Mouse (Mus musculus) stomach, embryonic 14.5 days (tissue): Measurements from ENCODE around the gene Scfd2. TPM values are rescaled to one million over a fixed set of nuclear protein-coding genes. Genes with fewer than 3 reads are reported as not detected.

Experiments
- ATAC-seq: fragments of 200-750 bp; cut with Nextera tagmentation; 2 replicates; pipeline ENCODE4 v1.8.0; 2017; ENCODE audit warnings: low read depth, moderate TSS enrichment; ENCODE audit not compliant: insufficient number of reproducible peaks, insufficient read depth, low FRiP score
- H3K27ac ChIP-seq: fragments of 300-500 bp; sonication (generic); 2 replicates; pipeline ENCODE4 v1.5.1; 2014; ENCODE audit warnings: mild to moderate bottlenecking, low read length, moderate library complexity, mixed read lengths
- H3K27me3 ChIP-seq: fragments of 300-500 bp; sonication (generic); 2 replicates; pipeline ENCODE4 v1.6.1; 2014; ENCODE audit warnings: low read length, control low read depth, mixed read lengths; ENCODE audit not compliant: control insufficient read depth, insufficient read depth
- H3K36me3 ChIP-seq: fragments of 300-500 bp; sonication (generic); 2 replicates; pipeline ENCODE4 v1.6.1; 2014; ENCODE audit warnings: mild to moderate bottlenecking, control low read depth, low read length, moderate library complexity, mixed read lengths; ENCODE audit not compliant: control insufficient read depth, insufficient read depth
- H3K4me1 ChIP-seq: fragments of 300-500 bp; sonication (generic); 2 replicates; pipeline ENCODE4 v1.6.1; 2014; ENCODE audit warnings: low read length, control low read depth, mixed read lengths; ENCODE audit not compliant: control insufficient read depth, insufficient read depth
- H3K4me2 ChIP-seq: fragments of 300-500 bp; sonication (generic); replicated peaks from 2 replicates; pipeline ENCODE4 v1.6.1; 2014; ENCODE audit warnings: low read depth, low read length, control low read depth
- H3K4me3 ChIP-seq: fragments of 300-500 bp; sonication (generic); 2 replicates; pipeline ENCODE4 v1.5.1; 2014; ENCODE audit warnings: low read depth, low read length, control low read depth
- H3K9ac ChIP-seq: fragments of 300-500 bp; sonication (generic); replicated peaks from 2 replicates; pipeline ENCODE4 v1.6.1; 2014; ENCODE audit warnings: low read depth, mild to moderate bottlenecking, control low read depth, low read length, moderate library complexity, mixed read lengths
- H3K9me3 ChIP-seq: fragments of 300-500 bp; sonication (generic); 2 replicates; pipeline ENCODE4 v1.6.1; 2016; ENCODE audit warnings: low read depth, low read length, control low read depth; ENCODE audit not compliant: control insufficient read depth
- WGBS: fragments of 180-500 bp; shearing (Covaris S2); extraction: QIAGEN DNeasy Blood & Tissue Kit; methylation state at CpG from one replicate; pipeline ENCODE4 v1.1.7; 2014; 5-methylcytosine and 5-hydroxymethylcytosine counted together
- polyA plus RNA-seq: library from polyadenylated mRNA; unstranded; fragments of >200 nt; fragmentation: Nextera tagmentation; extraction: Ambion mirVana; gene quantifications from 2 replicates; pipeline ENCODE4 v1.2.1, GENCODE M21; 2014

The Scfd2 gene
- polyA plus RNA-seq, 1 experiment from 2014 or later, result 15.0 TPM

GRCm38 (mm10) chr5:74404887-74405286 is 126.7 kb downstream of the Scfd2 start:
- H3K27me3 ChIP-seq, result no peaks in the 10 kb centered on the region
- H3K36me3 ChIP-seq, result no peaks in the 10 kb centered on the region
- H3K4me2 ChIP-seq, result no peak overlapping the region
- H3K9me3 ChIP-seq, result no peaks in the 10 kb centered on the region
- H3K4me1 ChIP-seq, result no peaks in the 10 kb centered on the region
- WGBS, result 82% methylated on average over 4 of the region's 5 CpGs
- H3K27ac ChIP-seq, result no peak overlapping the region
- no peak overlapping the region for H3K4me3 ChIP-seq
- H3K9ac ChIP-seq, result no peak overlapping the region
- ATAC-seq, result no peak

GRCm38 (mm10) chr5:74404083-74404482 is 127.5 kb downstream of the Scfd2 start:
- Histone ChIP-seq H3K4me3 (no peak overlapping the region), H3K4me2 (no peak overlapping the region), H3K36me3 (no peaks in the 10 kb centered on the region), H3K9ac (no peak overlapping the region), H3K27me3 (no peaks in the 10 kb centered on the region), H3K4me1 (no peaks in the 10 kb centered on the region), H3K27ac (no peak overlapping the region), H3K9me3 (no peaks in the 10 kb centered on the region)
- no peak for ATAC-seq
- 49% methylated on average over 5 of the region's 5 CpGs for WGBS

GRCm38 (mm10) chr5:74402626-74403025 is 128.9 kb downstream of the Scfd2 start:
- no peak overlapping the region for H3K27ac ChIP-seq
- H3K9ac ChIP-seq, result no peak overlapping the region
- ATAC-seq, result no peak
- 55% methylated on average over 4 of the region's 4 CpGs for WGBS
- no peak overlapping the region for H3K4me2 ChIP-seq
- no peaks in the 10 kb centered on the region for H3K9me3 ChIP-seq
- no peaks in the 10 kb centered on the region for H3K36me3 ChIP-seq
- H3K4me3 ChIP-seq, result no peak overlapping the region
- H3K27me3 ChIP-seq, result no peaks in the 10 kb centered on the region
- H3K4me1 ChIP-seq, result no peaks in the 10 kb centered on the region

- no peak overlapping the region for H3K4me3 ChIP-seq
- no peaks in the 10 kb centered on the region for H3K9me3 ChIP-seq
- no peak for ATAC-seq
- H3K27ac ChIP-seq, result no peak overlapping the region
- no peaks in the 10 kb centered on the region for H3K27me3 ChIP-seq
- no peak overlapping the region for H3K4me2 ChIP-seq
- no peaks in the 10 kb centered on the region for H3K36me3 ChIP-seq
- WGBS, result 73% methylated on average over 2 of the region's 2 CpGs
- no peak overlapping the region for H3K9ac ChIP-seq
- H3K4me1 ChIP-seq, result peaks cover 16% of the 10 kb centered on the region; the same call in 1 of the 2 replicates
Measured at GRCm38 (mm10) chr5:74391806-74392205, 139.8 kb downstream of the Scfd2 start.

GRCm38 (mm10) chr5:74391346-74391745 is 140.2 kb downstream of the Scfd2 start:
- Histone ChIP-seq H3K4me2 (no peak overlapping the region), H3K36me3 (no peaks in the 10 kb centered on the region), H3K4me1 (peaks cover 16% of the 10 kb centered on the region; the same call in 1 of the 2 replicates), H3K27me3 (no peaks in the 10 kb centered on the region), H3K9ac (no peak overlapping the region), H3K4me3 (no peak overlapping the region), H3K9me3 (no peaks in the 10 kb centered on the region), H3K27ac (no peak overlapping the region)
- WGBS, result 65% methylated on average over 5 of the region's 5 CpGs
- no peak for ATAC-seq

- H3K27ac ChIP-seq, result peak overlapping the region; percentile 56
- H3K9ac ChIP-seq, result no peak overlapping the region
- ATAC-seq, result no peak
- no peaks in the 10 kb centered on the region for H3K36me3 ChIP-seq
- H3K9me3 ChIP-seq, result no peaks in the 10 kb centered on the region
- 49% methylated on average over 2 of the region's 2 CpGs for WGBS
- H3K4me3 ChIP-seq, result no peak overlapping the region
- peaks cover 16% of the 10 kb centered on the region; the same call in 1 of the 2 replicates for H3K4me1 ChIP-seq
- no peaks in the 10 kb centered on the region for H3K27me3 ChIP-seq
- H3K4me2 ChIP-seq, result no peak overlapping the region
Measured at GRCm38 (mm10) chr5:74388849-74389248, 142.7 kb downstream of the Scfd2 start.

- no peak overlapping the region for H3K4me2 ChIP-seq
- ATAC-seq, result peak; percentile 37; the same call in 1 of the 2 replicates
- no peak overlapping the region for H3K9ac ChIP-seq
- H3K27me3 ChIP-seq, result no peaks in the 10 kb centered on the region
- H3K9me3 ChIP-seq, result no peaks in the 10 kb centered on the region
- peak overlapping the region; percentile 56; the same call in 1 of the 2 replicates for H3K27ac ChIP-seq
- H3K4me1 ChIP-seq, result peaks cover 16% of the 10 kb centered on the region; the same call in 1 of the 2 replicates
- H3K36me3 ChIP-seq, result no peaks in the 10 kb centered on the region
- WGBS, result 46% methylated on average over 6 of the region's 6 CpGs
- H3K4me3 ChIP-seq, result no peak overlapping the region
Measured at GRCm38 (mm10) chr5:74388101-74388500, 143.5 kb downstream of the Scfd2 start.

GRCm38 (mm10) chr5:74387143-74387886 is 144.2 kb downstream of the Scfd2 start:
- no peak overlapping the region for H3K4me3 ChIP-seq
- ATAC-seq, result no peak
- H3K4me1 ChIP-seq, result peaks cover 16% of the 10 kb centered on the region; the same call in 1 of the 2 replicates
- 46% methylated on average over 1 of the region's 1 CpGs for WGBS
- H3K27ac ChIP-seq, result peak overlapping the region; percentile 56; the same call in 1 of the 2 replicates
- no peaks in the 10 kb centered on the region for H3K36me3 ChIP-seq
- H3K9ac ChIP-seq, result no peak overlapping the region
- no peak overlapping the region for H3K4me2 ChIP-seq
- no peaks in the 10 kb centered on the region for H3K9me3 ChIP-seq
- no peaks in the 10 kb centered on the region for H3K27me3 ChIP-seq
